Mouse (Mus musculus): ENCODE data around the gene Ticam1.

Ticam1 gene

GRCm38 (mm10) chr17:56290388-56291170 lies 14.0 kb upstream of the Ticam1 start:
- DNase-seq (ENCODE audit: low spot score), result peak; percentile 82

DNA sequence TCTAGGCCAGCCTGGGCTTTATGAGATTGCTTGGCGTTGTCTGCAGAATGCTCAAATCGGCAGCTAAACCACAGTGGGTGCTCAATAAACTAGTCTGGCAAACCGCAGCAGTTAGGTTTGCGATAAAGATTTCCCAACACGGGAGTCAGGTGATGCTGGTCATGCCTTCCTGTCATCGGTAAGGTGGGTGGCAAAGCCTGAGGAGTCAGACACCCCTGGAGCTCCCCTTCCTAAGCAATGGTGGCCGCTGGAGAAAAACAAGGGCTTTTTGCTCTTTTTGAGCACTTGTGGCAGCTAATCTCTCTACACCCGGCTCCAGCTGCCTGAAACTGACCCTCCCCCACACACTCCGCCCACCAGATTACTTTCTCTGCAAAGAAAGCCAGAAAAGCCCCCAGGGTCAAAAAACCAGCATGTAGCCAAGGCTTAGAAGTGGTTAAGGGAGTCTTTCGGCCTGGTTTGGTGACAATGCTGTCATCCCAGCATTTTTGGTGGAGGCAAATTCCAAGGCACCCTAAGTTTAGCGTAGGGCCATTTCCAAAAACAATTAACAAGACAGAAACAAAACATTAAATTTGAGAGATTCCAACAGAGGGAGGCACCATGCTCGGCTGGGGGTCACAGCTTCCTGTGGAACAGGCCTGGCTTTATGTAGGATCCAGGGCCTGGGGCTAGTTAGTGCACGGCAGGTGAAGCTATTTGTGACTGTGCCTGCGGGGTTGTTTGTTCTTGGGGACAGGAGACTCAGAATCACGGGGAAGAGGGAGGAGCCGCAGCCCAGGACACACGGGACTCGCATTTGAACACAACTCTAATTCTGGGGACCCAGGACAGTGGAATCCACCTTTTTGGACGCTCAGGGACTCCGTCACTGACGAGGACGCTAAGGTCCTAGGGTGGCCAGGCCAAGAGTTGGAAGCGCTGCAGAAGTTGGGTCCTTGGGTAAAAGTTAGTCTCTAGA lies 13.1 kb upstream of the Ticam1 start:
- peak; percentile 77 for DNase-seq (ENCODE audit: low spot score)

- DNase-seq (ENCODE audit: low spot score), result no peak
These were observed 12.3 kb upstream of the Ticam1 start for GRCm38 (mm10) chr17:56288866-56289265.

DNA sequence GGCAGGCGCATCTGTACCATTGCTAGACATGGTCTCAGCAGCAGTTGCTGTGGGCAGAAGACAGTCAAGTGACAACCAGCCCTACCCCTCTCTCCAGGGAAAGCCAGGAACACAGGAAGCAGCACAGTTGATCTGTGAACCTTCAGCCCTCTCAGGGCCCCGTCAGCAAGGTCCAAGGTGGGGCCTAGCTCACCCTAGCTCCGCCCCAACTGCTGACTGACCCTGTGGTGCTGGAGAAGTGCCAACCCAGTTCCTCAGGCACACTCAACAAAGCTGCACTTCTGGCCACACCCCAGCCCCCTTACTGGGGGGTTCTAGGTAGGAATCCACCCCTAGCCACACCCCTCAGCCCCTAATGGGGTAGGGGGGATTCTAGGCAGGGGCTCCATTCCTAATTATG lies 11.2 kb upstream of the Ticam1 start:
- no peak for DNase-seq (ENCODE audit: low spot score)

DNA sequence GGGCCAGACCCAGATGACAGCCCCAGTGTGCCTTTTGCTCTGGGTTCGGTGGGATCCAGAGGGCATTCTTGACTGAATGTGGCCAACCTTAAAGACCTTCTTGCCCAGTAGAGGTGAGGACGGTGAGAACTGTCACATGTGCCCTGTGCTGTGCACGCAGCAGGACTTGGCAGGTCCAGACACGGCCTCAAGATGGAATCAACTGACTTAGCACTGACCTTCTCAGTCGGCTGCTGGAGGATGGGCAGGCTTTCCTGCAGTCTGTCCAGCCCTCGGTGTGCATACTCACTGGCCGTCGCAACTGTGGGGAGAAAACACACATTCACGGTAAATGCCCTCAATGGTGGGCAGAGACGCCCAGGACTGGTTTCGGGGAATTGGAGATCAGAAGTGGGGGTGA lies 9.4 kb upstream of the Ticam1 start:
- DNase-seq (ENCODE audit: low spot score), result no peak

- no peak for DNase-seq (ENCODE audit: low spot score)
These were observed 6.7 kb upstream of the Ticam1 start for GRCm38 (mm10) chr17:56283316-56283715.

- no peak for DNase-seq (ENCODE audit: low spot score)
These were observed 6.2 kb upstream of the Ticam1 start for GRCm38 (mm10) chr17:56282802-56283201.

GRCm38 (mm10) chr17:56281193-56281592 lies 4.6 kb upstream of the Ticam1 start:
- DNase-seq (ENCODE audit: low spot score), result no peak

- DNase-seq (ENCODE audit: low spot score), result no peak
These were observed 3.0 kb upstream of the Ticam1 start for GRCm38 (mm10) chr17:56279481-56280155.

GRCm38 (mm10) chr17:56278340-56278739 lies 1.8 kb upstream of the Ticam1 start:
- DNase-seq (ENCODE audit: low spot score), result no peak

DNA sequence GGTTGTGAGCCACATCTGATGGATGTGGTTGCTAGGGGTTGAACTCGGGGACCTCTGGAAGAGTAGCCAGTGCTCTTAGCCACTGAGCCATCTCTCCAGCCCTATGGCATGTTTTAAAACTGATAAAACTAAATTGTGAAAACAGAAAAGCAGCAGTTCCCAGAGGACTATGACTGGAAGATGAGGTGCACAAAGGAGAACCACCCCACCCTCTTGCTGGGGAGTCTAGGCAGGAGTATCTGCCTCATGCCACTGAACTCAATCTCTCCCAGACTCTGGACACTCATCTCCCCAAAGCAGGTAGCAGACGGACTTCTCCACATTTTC lies 944 bp upstream of the Ticam1 start:
- peak; percentile 39 for DNase-seq (ENCODE audit: low spot score)

DNA sequence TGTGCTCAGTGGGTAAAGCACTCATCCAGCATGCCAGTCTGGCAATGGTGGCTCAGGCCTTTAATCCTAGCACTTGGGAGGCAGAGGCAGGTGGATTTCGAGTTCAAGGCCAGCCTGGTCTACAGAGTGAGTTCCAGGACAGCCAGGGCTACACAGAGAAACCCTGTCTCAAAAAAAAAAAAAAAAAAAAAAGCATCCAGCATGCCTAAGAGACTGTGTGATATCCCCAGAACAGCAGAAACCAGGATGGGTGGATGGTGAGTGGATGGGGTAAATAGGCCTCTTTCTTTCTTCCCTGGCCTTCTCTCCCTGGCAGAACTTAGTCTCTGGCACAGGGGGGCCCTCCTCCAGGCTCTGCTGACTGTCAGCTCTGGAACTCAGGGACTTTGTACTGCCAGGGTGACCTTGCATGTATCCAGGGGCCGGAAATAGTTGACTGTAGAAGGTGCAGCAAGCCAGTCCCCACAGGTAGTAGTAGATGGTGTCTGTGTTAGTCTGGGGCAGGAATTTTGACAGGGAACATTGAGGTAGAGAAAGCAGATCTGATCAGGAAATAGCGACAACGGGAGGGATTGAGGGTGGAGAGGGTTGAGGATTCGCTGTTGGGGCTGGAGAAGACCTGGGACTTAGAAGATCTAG lies 625 bp downstream of the Ticam1 start:
- DNase-seq (ENCODE audit: low spot score), result no peak

DNA sequence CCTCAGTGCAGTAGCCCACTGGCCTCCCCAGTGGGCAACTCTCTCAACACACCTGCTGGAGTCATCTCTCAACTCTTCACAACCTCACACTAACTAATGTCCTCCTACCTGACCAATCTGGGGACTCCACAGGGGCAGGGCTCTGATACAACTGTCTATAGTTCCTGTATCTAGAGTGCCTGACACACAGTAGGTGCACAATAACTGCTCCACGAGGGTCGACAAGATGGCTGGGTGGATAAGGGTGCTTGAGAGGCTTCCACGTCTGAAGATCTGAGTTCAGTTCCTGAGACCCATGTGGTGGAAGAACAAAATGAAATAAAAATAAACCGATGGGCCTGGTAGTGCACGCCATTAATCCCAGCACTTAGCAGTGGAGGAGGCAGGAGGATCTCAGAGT lies 2.6 kb downstream of the Ticam1 start:
- no peak for DNase-seq (ENCODE audit: low spot score)

GRCm38 (mm10) chr17:56273482-56273881 lies 3.1 kb downstream of the Ticam1 start:
- no peak for DNase-seq (ENCODE audit: low spot score)

GRCm38 (mm10) chr17:56272644-56273043 lies 3.9 kb downstream of the Ticam1 start:
- DNase-seq (ENCODE audit: low spot score), result no peak

DNA sequence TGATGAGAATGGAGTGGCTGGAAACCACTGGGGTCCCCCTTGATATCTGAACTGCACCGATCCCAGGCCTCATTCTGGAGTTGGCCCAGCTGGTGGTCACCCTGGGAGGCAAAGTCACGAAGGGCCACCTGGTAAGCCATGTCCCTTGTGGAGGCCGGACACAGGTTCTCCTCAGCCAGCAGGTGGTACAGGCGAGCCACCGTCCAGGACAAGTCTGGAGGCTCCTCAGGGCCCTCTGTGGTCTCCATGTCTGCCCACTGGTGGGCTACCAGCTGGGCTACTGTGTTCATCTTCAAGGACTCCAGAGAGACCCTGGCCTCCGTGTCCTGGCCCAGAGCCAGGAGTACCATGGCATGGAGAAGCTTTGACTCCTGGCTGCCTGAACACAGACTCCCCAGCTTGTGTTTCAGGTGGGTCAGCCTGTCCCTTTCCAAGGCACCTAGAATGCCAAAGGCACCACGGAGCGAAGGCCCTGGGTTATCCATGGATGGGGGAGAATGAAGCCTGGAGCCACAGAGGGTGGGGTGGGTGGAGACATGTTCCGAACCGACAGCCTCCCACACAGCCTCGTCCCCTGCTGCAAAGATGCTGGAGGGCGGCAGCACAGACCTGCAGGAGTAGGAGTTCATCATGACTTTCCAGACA lies 4.9 kb downstream of the Ticam1 start:
- DNase-seq (ENCODE audit: low spot score), result no peak

- DNase-seq (ENCODE audit: low spot score), result no peak
These were observed 6.8 kb downstream of the Ticam1 start for GRCm38 (mm10) chr17:56269741-56270140.

DNA sequence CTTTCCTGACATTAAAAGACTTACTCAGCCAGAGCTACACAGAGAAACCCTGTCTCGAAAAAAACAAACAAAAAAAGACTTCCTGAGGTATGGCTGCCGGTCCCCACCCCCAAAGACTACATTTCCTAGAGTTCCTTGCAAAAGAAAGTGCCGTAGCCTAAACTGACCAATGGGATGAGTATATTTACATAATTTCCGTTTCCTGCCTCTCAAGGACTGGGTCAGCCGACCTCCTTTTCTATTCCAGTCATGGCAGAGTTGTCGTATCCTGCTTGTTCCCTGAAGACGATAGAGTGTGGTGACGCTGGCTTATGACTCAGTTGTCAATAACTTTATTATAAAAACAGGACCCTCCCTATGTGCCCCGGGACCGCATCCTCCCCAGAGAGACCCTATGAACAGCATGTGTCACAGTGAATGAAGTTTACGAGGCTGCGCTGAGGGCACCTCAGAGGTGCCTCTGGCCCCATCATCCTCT lies 7.4 kb downstream of the Ticam1 start:
- DNase-seq (ENCODE audit: low spot score), result peak; percentile 81

GRCm38 (mm10) chr17:56266271-56266670 lies 10.3 kb downstream of the Ticam1 start:
- DNase-seq (ENCODE audit: low spot score), result no peak

DNA sequence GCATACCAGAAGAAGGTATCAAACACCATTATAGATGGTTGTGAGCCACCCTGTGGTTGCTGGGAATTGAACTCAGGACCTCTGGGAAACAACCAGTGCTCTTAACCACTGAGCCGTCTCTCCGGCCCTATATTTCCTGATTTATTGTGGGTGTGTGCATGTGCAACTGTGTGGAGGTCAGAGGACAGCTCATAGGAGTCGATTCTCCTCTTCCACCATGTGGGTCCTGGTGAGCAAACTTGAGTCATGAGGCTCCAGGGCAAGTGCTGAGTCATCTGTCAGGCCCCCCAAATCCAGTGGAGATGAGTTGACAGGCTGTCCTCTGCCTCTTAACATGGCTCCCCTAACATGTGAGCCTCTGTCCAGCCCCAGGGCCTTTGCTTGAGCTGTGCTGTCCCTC lies 10.7 kb downstream of the Ticam1 start:
- DNase-seq (ENCODE audit: low spot score), result no peak

- DNase-seq (ENCODE audit: low spot score), result no peak
These were observed 11.6 kb downstream of the Ticam1 start for GRCm38 (mm10) chr17:56265011-56265410.
